ENCODE assay signal across 10 mouse cellular contexts in genomic region chr4:93879351-93879872, GRCm38 (mm10).
DNase-seq lines count a peak whose midpoint lies in the region; ATAC-seq and TF ChIP-seq lines count a peak whose summit lies in the region.
"Had no signal": no experiment of that assay in that cellular context is flagged by ENCODE, and none has a peak within 500 bp of the region (broad histone marks: within the 10 kb centered on the region; RNA-seq: fewer than 3 reads in every experiment).

No protein-coding gene starts in this region.

- no peaks in the 10 kb centered on the region for H3K9me3 ChIP-seq in neural tube, embryonic 13.5 days
- H3K9me3 ChIP-seq: liver, embryonic 13.5 days had no signal

- no peak overlapping the region for H3K4me2 ChIP-seq in neural tube, embryonic 13.5 days
- H3K4me2 ChIP-seq: liver, embryonic 13.5 days had no signal

- H3K4me3 ChIP-seq in neural tube, embryonic 13.5 days, result no peak overlapping the region
- H3K4me3 ChIP-seq: liver, embryonic 13.5 days had no signal

- H3K27me3 ChIP-seq in neural tube, embryonic 13.5 days, result no peaks in the 10 kb centered on the region
- H3K27me3 ChIP-seq: liver, embryonic 13.5 days had no signal

- H3K27ac ChIP-seq in neural tube, embryonic 13.5 days (replicated peaks), result peak overlapping the region; percentile 43
- H3K27ac ChIP-seq: liver, embryonic 13.5 days had no signal

- peak; percentile 85 for ATAC-seq in neural tube, embryonic 13.5 days (ENCODE audit: low read depth)

- no peak overlapping the region for H3K9ac ChIP-seq in neural tube, embryonic 13.5 days
- H3K9ac ChIP-seq: liver, embryonic 13.5 days had no signal

- no peaks in the 10 kb centered on the region for H3K36me3 ChIP-seq in neural tube, embryonic 13.5 days
- H3K36me3 ChIP-seq: liver, embryonic 13.5 days had no signal

- DNase-seq in adrenal gland, adult (ENCODE audit: inconsistent age in 2 of 2, low spot score in 1 of 2), result peak; percentile 62 to 81
- no peak for DNase-seq in adrenal gland, postnatal 4 days (ENCODE audit: low spot score in 2 of 2)
- peak; percentile 61 for DNase-seq in brain, embryonic 14.5 days (ENCODE audit: low read depth)
- DNase-seq in layer of hippocampus, adult 9-11 months, result peak; percentile 26
- no peak for DNase-seq in liver
- DNase-seq in heart, postnatal 4 days, result no peak
- DNase-seq in kidney, adult 9 months, result no peak
- DNase-seq: heart, postnatal 10 days; liver, embryonic 13.5 days had no signal

- WGBS in neural tube, embryonic 13.5 days, result 57% methylated on average over 8 of the region's 8 CpGs

- TF ChIP-seq POLR2A in brain, embryonic 14.5 days (IDR thresholded peaks at IDR 0.05; ENCODE audit: borderline replicate concordance, extremely low read depth, insufficient read depth, insufficient read length, poor library complexity, severe bottlenecking), result no peak

- peaks cover 9% of the 10 kb centered on the region for H3K4me1 ChIP-seq in neural tube, embryonic 13.5 days (replicated peaks)
- H3K4me1 ChIP-seq: liver, embryonic 13.5 days had no signal

- no peak for TF ChIP-seq CTCF in brain, embryonic 14.5 days (IDR thresholded peaks at IDR 0.05; ENCODE audit: borderline replicate concordance, extremely low read depth, insufficient read depth, insufficient read length)

Comparison
In these comparisons a context has a peak if more than half of its experiments do, and no peak if none do; other contexts are left out.
1. DNase-seq: peak in adrenal gland, adult (2 of 2), brain, embryonic 14.5 days (single experiment) and layer of hippocampus, adult 9-11 months (single experiment); none in adrenal gland, postnatal 4 days (0 of 2), liver (single experiment), heart, postnatal 4 days (single experiment) and kidney, adult 9 months (single experiment).